Mouse (Mus musculus) G1E (cell line): Measurements from ENCODE around the gene Sh3kbp1.

Experiments used
- CTCF ChIP-seq: IDR thresholded peaks from 2 replicates; pipeline ENCODE4 v1.5.1; 2012; ENCODE audit warnings: low read depth, low read length, inconsistent platforms, mixed read lengths
- GATA1 ChIP-seq: IDR thresholded peaks from 2 replicates; pipeline ENCODE4 v1.6.1; 2012; ENCODE audit warnings: borderline replicate concordance, low read length, inconsistent platforms, mixed read lengths
- GATA2 ChIP-seq: IDR thresholded peaks from 2 replicates; pipeline ENCODE4 v1.6.1; 2012; ENCODE audit warnings: low read depth, low read length, inconsistent platforms, borderline replicate concordance
- TAL1 ChIP-seq: conservative IDR thresholded peaks from 2 replicates; pipeline ENCODE4 v1.6.1; 2012; ENCODE audit warnings: low read depth, low read length, inconsistent platforms, mixed read lengths

GRCm38 (mm10) chrX:159769005-159769404 is 141.9 kb downstream of the Sh3kbp1 start:
- no peak for TF ChIP-seq CTCF
- no peak for TF ChIP-seq GATA1
- no peak for TF ChIP-seq TAL1
- no peak for TF ChIP-seq GATA2
